Mouse (Mus musculus) midbrain, embryonic 16.5 days (tissue): ENCODE results near the gene Ccdc92. TPM values are rescaled to one million over a fixed set of nuclear protein-coding genes. Genes with fewer than 3 reads are reported as not detected.
A peak's percentile ranks its signal among the peaks of the same experiment; 100 is the strongest.

Experiments
- ATAC-seq: fragments of 200-750 bp; cut with Nextera tagmentation; 2 replicates; pipeline ENCODE4 v1.8.0; 2017; ENCODE audit warnings: moderate TSS enrichment
- H3K27ac ChIP-seq: fragments of 300-500 bp; sonication (generic); 2 replicates; pipeline ENCODE4 v1.5.1; 2014; ENCODE audit warnings: mild to moderate bottlenecking, low read length, mixed read lengths
- H3K27me3 ChIP-seq: fragments of 300-500 bp; sonication (generic); 2 replicates; pipeline ENCODE4 v1.6.1; 2014; ENCODE audit warnings: low read depth, low read length, mixed read lengths; ENCODE audit not compliant: control insufficient read depth, insufficient read depth
- H3K36me3 ChIP-seq: fragments of 300-500 bp; sonication (generic); 2 replicates; pipeline ENCODE4 v1.6.1; 2014; ENCODE audit warnings: mild to moderate bottlenecking, low read length, moderate library complexity, mixed read lengths; ENCODE audit not compliant: control insufficient read depth, insufficient read depth
- H3K4me1 ChIP-seq: fragments of 300-500 bp; sonication (generic); 2 replicates; pipeline ENCODE4 v1.6.1; 2014; ENCODE audit warnings: mild to moderate bottlenecking, low read length, mixed read lengths; ENCODE audit not compliant: control insufficient read depth, insufficient read depth
- H3K4me2 ChIP-seq: fragments of 300-500 bp; sonication (generic); 2 replicates; pipeline ENCODE4 v1.6.1; 2014; ENCODE audit warnings: mild to moderate bottlenecking, low read length, mixed read lengths
- H3K4me3 ChIP-seq: fragments of 300-500 bp; sonication (generic); 2 replicates; pipeline ENCODE4 v1.5.1; 2014; ENCODE audit warnings: low read depth, mild to moderate bottlenecking, low read length, moderate library complexity, mixed read lengths
- H3K9ac ChIP-seq: fragments of 300-500 bp; sonication (generic); 2 replicates; pipeline ENCODE4 v1.6.1; 2014; ENCODE audit warnings: low read depth, low read length, mixed read lengths
- H3K9me3 ChIP-seq: fragments of 300-500 bp; sonication (generic); replicated peaks from 2 replicates; pipeline ENCODE4 v1.6.1; 2014; ENCODE audit warnings: mild to moderate bottlenecking, low read length, mixed read lengths; ENCODE audit not compliant: control insufficient read depth, poor library complexity, severe bottlenecking
- WGBS: fragments of 180-500 bp; shearing (Covaris S2); extraction: QIAGEN DNeasy Blood & Tissue Kit; methylation state at CpG from one replicate; pipeline ENCODE4 v1.1.7; 2014; 5-methylcytosine and 5-hydroxymethylcytosine counted together
- polyA plus RNA-seq: library from polyadenylated mRNA; unstranded; fragments of >200 nt; fragmentation: Nextera tagmentation; extraction: Ambion mirVana; gene quantifications from 2 replicates; pipeline ENCODE4 v1.2.1, GENCODE M21; 2015

Ccdc92 gene
- polyA plus RNA-seq, 1 experiment from 2014 or later: 43.0 TPM

DNA sequence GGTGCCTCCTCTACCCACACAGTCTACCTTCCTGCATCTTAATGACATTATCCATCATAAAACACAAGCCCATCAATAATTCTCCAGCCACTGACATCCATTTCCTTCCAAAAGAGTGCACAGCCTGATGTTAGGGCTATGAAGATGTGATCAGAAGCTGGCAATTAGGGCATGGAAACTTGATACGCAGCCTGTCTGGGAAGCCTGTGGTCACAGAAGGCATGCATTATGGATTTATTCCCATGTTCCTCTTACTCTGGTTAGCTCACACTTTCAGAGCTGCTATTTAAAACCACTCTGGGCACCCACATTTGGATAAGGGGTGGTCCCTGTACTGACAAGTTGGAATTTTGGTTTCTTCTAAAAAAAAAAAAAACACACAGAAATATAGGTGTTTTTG, 15.2 kb downstream of the Ccdc92 start:
- Histone ChIP-seq H3K4me2 (no peak overlapping the region), H3K9ac (no peak overlapping the region), H3K27ac (no peak overlapping the region), H3K4me3 (no peak overlapping the region), H3K36me3 (no peaks in the 10 kb centered on the region), H3K4me1 (peaks cover 15% of the 10 kb centered on the region; the same call in 1 of the 2 replicates), H3K27me3 (no peaks in the 10 kb centered on the region), H3K9me3 (no peaks in the 10 kb centered on the region)
- 60% methylated on average over 1 of the region's 1 CpGs for WGBS
- ATAC-seq: no peak

- Histone ChIP-seq H3K27ac (no peak overlapping the region), H3K4me2 (no peak overlapping the region), H3K36me3 (no peaks in the 10 kb centered on the region), H3K9ac (no peak overlapping the region), H3K27me3 (no peaks in the 10 kb centered on the region), H3K4me1 (peaks cover 15% of the 10 kb centered on the region; the same call in 1 of the 2 replicates), H3K4me3 (no peak overlapping the region), H3K9me3 (no peaks in the 10 kb centered on the region)
- 73% methylated on average over 4 of the region's 4 CpGs for WGBS
- no peak for ATAC-seq
Measured at GRCm38 (mm10) chr5:124844929-124845328, 17.3 kb downstream of the Ccdc92 start.

DNA sequence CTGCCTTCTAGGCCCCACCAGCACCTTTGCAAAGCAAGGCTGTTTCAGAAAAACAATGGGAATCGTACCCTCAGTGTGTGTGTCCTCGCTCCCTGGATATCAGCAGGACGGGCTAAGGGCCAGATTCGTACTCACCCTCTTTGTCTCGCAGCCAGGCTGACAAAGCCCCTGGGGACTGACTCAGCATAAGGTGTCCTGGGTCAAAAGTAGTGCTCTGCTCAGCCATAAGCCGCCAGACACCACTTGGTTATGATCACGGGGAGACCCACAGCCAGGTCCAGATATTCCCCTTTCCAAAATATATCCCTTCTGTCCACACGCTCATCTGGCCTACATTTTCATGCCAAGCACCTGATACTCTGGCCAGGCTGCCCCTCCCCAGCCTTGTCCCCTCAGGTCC, 18.8 kb downstream of the Ccdc92 start:
- Histone ChIP-seq H3K4me3 (no peak overlapping the region), H3K4me2 (no peak overlapping the region), H3K36me3 (peaks cover 4% of the 10 kb centered on the region; the same call in 1 of the 2 replicates), H3K27ac (no peak overlapping the region), H3K9ac (no peak overlapping the region), H3K4me1 (peaks cover 15% of the 10 kb centered on the region; the same call in 1 of the 2 replicates), H3K9me3 (no peaks in the 10 kb centered on the region), H3K27me3 (no peaks in the 10 kb centered on the region)
- no peak for ATAC-seq
- WGBS: 61% methylated on average over 8 of the region's 8 CpGs

- 61% methylated on average over 2 of the region's 2 CpGs for WGBS
- H3K27ac ChIP-seq: no peak overlapping the region
- no peaks in the 10 kb centered on the region for H3K27me3 ChIP-seq
- peak; percentile 73; the same call in 1 of the 2 replicates for ATAC-seq
- H3K4me2 ChIP-seq: no peak overlapping the region
- H3K9ac ChIP-seq: no peak overlapping the region
- H3K9me3 ChIP-seq: no peaks in the 10 kb centered on the region
- H3K36me3 ChIP-seq: peaks cover 13% of the 10 kb centered on the region; the same call in 1 of the 2 replicates
- peaks cover 15% of the 10 kb centered on the region; the same call in 1 of the 2 replicates for H3K4me1 ChIP-seq
- no peak overlapping the region for H3K4me3 ChIP-seq
Measured at GRCm38 (mm10) chr5:124840669-124841068, 21.6 kb downstream of the Ccdc92 start.

DNA sequence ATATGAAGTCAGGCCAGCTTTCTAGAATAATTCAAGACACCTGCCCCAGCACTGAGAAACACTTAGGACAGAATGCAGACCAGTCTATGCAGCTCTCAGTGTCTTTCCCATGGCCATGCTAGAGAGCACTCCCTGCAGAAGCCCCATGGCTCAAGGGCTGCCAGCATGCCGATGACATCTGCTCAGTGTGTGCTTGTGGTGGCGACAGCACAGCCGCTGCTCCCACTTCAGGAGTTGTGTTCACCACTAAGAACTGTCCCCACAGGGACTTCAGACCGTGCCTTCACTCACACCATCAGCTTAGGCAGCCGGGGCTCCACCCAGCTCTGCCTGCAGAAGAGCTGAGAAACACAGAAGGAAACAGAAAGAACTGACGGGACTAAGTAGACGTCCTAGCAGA, 22.0 kb downstream of the Ccdc92 start:
- ATAC-seq: no peak
- Histone ChIP-seq H3K27me3 (no peaks in the 10 kb centered on the region), H3K4me2 (no peak overlapping the region), H3K9ac (no peak overlapping the region), H3K36me3 (peaks cover 16% of the 10 kb centered on the region; the same call in 1 of the 2 replicates), H3K27ac (no peak overlapping the region), H3K9me3 (no peaks in the 10 kb centered on the region), H3K4me3 (no peak overlapping the region), H3K4me1 (peaks cover 15% of the 10 kb centered on the region; the same call in 1 of the 2 replicates)
- 70% methylated on average over 7 of the region's 7 CpGs for WGBS

GRCm38 (mm10) chr5:124836621-124837020, 25.6 kb downstream of the Ccdc92 start:
- 64% methylated on average over 4 of the region's 4 CpGs for WGBS
- no peaks in the 10 kb centered on the region for H3K27me3 ChIP-seq
- no peak overlapping the region for H3K9ac ChIP-seq
- no peak overlapping the region for H3K27ac ChIP-seq
- ATAC-seq: no peak
- H3K4me3 ChIP-seq: no peak overlapping the region
- H3K4me2 ChIP-seq: no peak overlapping the region
- no peaks in the 10 kb centered on the region for H3K4me1 ChIP-seq
- H3K9me3 ChIP-seq: no peaks in the 10 kb centered on the region
- peaks cover 35% of the 10 kb centered on the region for H3K36me3 ChIP-seq

GRCm38 (mm10) chr5:124836075-124836474, 26.1 kb downstream of the Ccdc92 start:
- Histone ChIP-seq H3K36me3 (peaks cover 35% of the 10 kb centered on the region), H3K27me3 (no peaks in the 10 kb centered on the region), H3K4me1 (no peaks in the 10 kb centered on the region), H3K9me3 (no peaks in the 10 kb centered on the region), H3K27ac (no peak overlapping the region), H3K4me2 (no peak overlapping the region), H3K9ac (no peak overlapping the region), H3K4me3 (no peak overlapping the region)
- ATAC-seq: no peak
- WGBS: 96% methylated on average over 10 of the region's 10 CpGs

GRCm38 (mm10) chr5:124835218-124835617, 27.0 kb downstream of the Ccdc92 start:
- Histone ChIP-seq H3K4me3 (no peak overlapping the region), H3K36me3 (peaks cover 35% of the 10 kb centered on the region), H3K27me3 (no peaks in the 10 kb centered on the region), H3K4me1 (no peaks in the 10 kb centered on the region), H3K4me2 (no peak overlapping the region), H3K27ac (no peak overlapping the region), H3K9ac (no peak overlapping the region), H3K9me3 (no peaks in the 10 kb centered on the region)
- ATAC-seq: no peak
- WGBS: 98% methylated on average over 15 of the region's 15 CpGs

DNA sequence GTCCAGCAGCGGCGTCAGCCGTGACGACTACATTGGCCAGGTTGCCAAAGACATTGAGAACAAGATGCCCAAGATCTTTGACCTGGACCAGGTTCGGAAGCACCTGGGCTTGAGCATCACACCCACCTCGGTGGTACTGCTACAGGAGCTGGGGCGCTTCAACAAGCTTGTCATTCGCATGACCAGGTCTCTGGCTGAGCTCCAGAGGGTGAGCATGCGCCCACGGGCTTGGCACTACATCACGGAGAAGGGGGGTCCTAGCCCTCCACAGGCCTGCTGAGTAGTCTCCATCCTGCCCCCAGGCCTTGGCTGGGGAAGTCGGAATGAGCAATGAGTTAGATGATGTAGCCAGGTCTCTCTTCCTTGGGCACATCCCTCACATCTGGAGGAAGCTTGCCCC, 31.9 kb downstream of the Ccdc92 start:
- Histone ChIP-seq H3K4me2 (no peak overlapping the region), H3K27ac (no peak overlapping the region), H3K4me3 (no peak overlapping the region), H3K4me1 (no peaks in the 10 kb centered on the region), H3K36me3 (peaks cover 19% of the 10 kb centered on the region), H3K9me3 (no peaks in the 10 kb centered on the region), H3K9ac (no peak overlapping the region), H3K27me3 (no peaks in the 10 kb centered on the region)
- ATAC-seq: no peak
- WGBS: 95% methylated on average over 12 of the region's 12 CpGs
